Mouse (Mus musculus) E14TG2a.4 (cell line): Measurements from ENCODE around the gene Krt32.

Experiments
- CTCF ChIP-seq: conservative IDR thresholded peaks from 2 replicates; pipeline ENCODE4 v1.5.1; 2014; ENCODE audit warnings: low read length
- NANOG ChIP-seq: IDR thresholded peaks from 2 replicates; pipeline ENCODE4 v1.6.1; 2014; ENCODE audit warnings: borderline replicate concordance, low read length, mixed read lengths
- POU5F1 ChIP-seq: IDR thresholded peaks from 2 replicates; pipeline ENCODE4 v1.6.1; 2014; ENCODE audit warnings: low read length, borderline replicate concordance

DNA sequence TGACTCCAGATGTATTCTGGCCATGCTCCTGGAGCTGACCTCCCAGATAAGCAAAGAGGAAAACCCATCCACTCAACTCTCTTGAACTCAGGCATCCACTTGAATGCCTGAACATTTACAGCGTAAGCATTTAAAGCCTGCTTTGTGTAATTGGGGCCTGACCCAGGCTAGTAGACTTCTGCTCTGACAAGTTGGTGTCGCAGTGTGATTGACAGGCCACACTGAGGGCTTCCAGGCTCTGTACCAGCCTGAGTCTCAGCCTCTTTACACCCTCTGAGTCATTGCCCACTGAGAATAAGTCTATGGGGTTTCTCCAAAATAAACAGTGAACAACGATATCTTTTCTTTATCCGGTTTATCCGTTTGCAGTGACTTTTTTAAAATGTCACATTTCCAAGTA is 32.3 kb upstream of the Krt32 start:
- TF ChIP-seq CTCF (no peak), POU5F1 (no peak), NANOG (no peak)
